Mouse (Mus musculus): ENCODE results near the gene Npm3.

DNA sequence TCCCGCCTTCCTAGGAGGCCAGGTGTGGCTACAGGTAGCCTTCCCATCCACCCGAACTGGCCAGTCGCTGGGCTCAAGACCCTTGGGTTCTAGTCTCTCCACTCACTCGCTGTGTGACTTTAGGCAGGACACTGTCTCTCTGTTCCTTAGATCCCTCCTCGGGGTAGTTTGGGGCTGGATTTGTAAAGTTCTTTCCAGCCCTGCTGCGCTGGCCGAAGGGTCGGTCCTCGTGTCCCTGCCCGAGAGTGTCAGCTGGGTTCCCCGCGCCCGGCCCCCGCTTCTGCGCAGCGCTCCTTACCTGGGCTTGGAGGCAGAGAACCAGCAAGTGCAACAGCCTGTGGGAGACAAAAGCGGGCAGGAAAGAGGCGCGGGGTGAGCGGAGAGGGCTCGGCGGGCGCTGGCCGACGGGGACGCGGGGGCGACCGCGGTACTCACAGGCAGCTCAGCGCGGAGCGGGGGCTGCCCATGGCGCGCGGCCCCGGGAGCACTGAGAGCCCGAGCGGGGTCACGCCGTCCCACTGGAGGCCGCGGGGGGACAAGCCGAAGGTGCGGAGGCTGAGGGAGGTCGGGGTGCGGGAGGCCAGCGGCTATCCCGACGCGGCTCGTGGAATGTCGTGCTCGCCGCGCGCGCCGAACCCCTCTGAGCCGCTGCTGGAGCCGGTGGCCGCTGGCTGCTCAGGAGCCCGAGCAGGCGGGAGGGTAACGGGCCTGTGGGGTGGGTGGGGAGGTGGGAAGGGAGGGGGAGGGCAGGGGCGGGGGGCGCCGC lies 7.0 kb downstream of the Npm3 start, which contains the start of gene Fgf8:
- no peak for TF ChIP-seq POLR2A (IDR thresholded peaks at IDR 0.05; ENCODE audit: low read depth, low read length)
- no peak for TF ChIP-seq CTCF (IDR thresholded peaks at IDR 0.05; ENCODE audit: borderline replicate concordance, insufficient read depth, low read length)
